35 mouse cellular contexts compared by ENCODE assay signal in the genomic region with DNA sequence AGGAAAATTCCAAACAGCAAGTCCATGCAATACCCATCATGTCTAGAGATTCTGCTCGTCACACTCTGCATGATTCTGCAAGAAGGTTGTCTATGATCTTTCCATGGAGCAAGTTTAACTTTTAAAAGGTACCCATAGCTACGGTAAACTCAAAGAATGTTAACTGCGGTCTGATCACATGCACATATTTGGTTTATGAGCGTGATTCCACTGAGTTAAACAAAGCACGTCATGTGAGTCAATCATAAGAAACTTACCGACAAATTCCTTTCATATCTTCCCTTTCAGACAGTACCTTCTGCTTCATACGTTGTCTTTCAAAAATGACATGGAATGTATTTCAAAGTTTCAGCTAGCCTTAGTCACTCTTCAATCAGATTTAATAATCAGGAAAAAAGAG. TPM values are rescaled to one million over a fixed set of nuclear protein-coding genes. Genes with fewer than 3 reads are reported as not detected.
"Had no signal": no experiment of that assay in that cellular context is flagged by ENCODE, and none has a peak within 500 bp of the region (broad histone marks: within the 10 kb centered on the region; RNA-seq: fewer than 3 reads in every experiment).

No protein-coding gene starts in this region.

- H3K9ac ChIP-seq: heart, embryonic 12.5 days; hindbrain, embryonic 12.5 days; hindbrain, embryonic 14.5 days; intestine, embryonic 15.5 days; limb, embryonic 13.5 days; limb, embryonic 15.5 days; liver, embryonic 12.5 days; liver, embryonic 14.5 days had no signal

- H3K9me3 ChIP-seq: heart, embryonic 10.5 days; heart, embryonic 12.5 days; hindbrain, embryonic 10.5 days; hindbrain, embryonic 12.5 days; intestine, embryonic 15.5 days; limb, embryonic 13.5 days; limb, embryonic 15.5 days; liver, embryonic 12.5 days had no signal

- H3K27ac ChIP-seq: heart, embryonic 10.5 days; hindbrain, embryonic 10.5 days; hindbrain, embryonic 12.5 days; hindbrain, embryonic 14.5 days; intestine, embryonic 15.5 days; layer of hippocampus, adult 2 months; left cerebral cortex, adult 2 months; limb, embryonic 13.5 days; limb, embryonic 15.5 days; liver, embryonic 12.5 days; liver, embryonic 14.5 days had no signal

- ATAC-seq: hindbrain, embryonic 16.5 days; inflammation-experienced regulatory T-cells, adult 6 months; intestine, embryonic 15.5 days; intestine, postnatal 0 days; liver, embryonic 12.5 days had no signal

- H3K4me1 ChIP-seq: hindbrain, embryonic 10.5 days; hindbrain, embryonic 12.5 days; intestine, embryonic 15.5 days; limb, embryonic 13.5 days; limb, embryonic 15.5 days; liver, embryonic 12.5 days had no signal

- H3K27me3 ChIP-seq: heart, embryonic 12.5 days; hindbrain, embryonic 12.5 days; intestine, embryonic 15.5 days; limb, embryonic 13.5 days; limb, embryonic 15.5 days; liver, embryonic 12.5 days had no signal

- H3K4me2 ChIP-seq: heart, embryonic 12.5 days; hindbrain, embryonic 12.5 days; hindbrain, embryonic 14.5 days; intestine, embryonic 15.5 days; limb, embryonic 13.5 days; limb, embryonic 15.5 days; liver, embryonic 12.5 days had no signal

- DNase-seq: gastrocnemius, postnatal 14 days; heart, adult 18-20 months; heart, postnatal 10 days; heart, postnatal 4 days; kidney, adult 18-20 months; kidney, adult 8-10 months; kidney, postnatal 10 days; kidney, postnatal 25 days; kidney, postnatal 4 days; left cerebral cortex, postnatal 4 days had no signal

- H3K36me3 ChIP-seq: heart, embryonic 10.5 days; heart, embryonic 12.5 days; hindbrain, embryonic 10.5 days; hindbrain, embryonic 12.5 days; intestine, embryonic 15.5 days; limb, embryonic 13.5 days; limb, embryonic 15.5 days; liver, embryonic 12.5 days had no signal

- H3K4me3 ChIP-seq: heart, embryonic 10.5 days; heart, embryonic 12.5 days; hindbrain, embryonic 10.5 days; hindbrain, embryonic 12.5 days; intestine, embryonic 15.5 days; layer of hippocampus, adult 2 months; left cerebral cortex, adult 2 months; limb, embryonic 13.5 days; limb, embryonic 15.5 days; liver, embryonic 12.5 days had no signal

RNA-seq across cellular contexts. Expression of a gene that starts 7.7 kb away (rescaled TPM):
- total RNA-seq: granulocyte monocyte progenitor cell, adult 5-6 weeks; heart, adult 18-20 months; heart, adult 8-10 months; heart, postnatal 10 days; heart, postnatal 25 days; layer of hippocampus, adult 2 months; layer of hippocampus, postnatal 10 days; layer of hippocampus, postnatal 25 days; left cerebral cortex, adult 2 months; left cerebral cortex, postnatal 10 days; left cerebral cortex, postnatal 25 days; left cerebral cortex, postnatal 4 days had no signal
- polyA plus RNA-seq: hindbrain, embryonic 12.5 days; hindbrain, embryonic 14.5 days; hindbrain, embryonic 16.5 days; inflammation-experienced regulatory T-cells, adult 6 months; intestine, postnatal 0 days; kidney, embryonic 14.5 days; liver, adult 2 months; liver, embryonic 12.5 days; liver, embryonic 14.5 days had no signal

RNA-seq across cellular contexts. Expression of a gene that starts 16.3 kb away (rescaled TPM):
- total RNA-seq: granulocyte monocyte progenitor cell, adult 5-6 weeks; heart, adult 18-20 months; heart, adult 8-10 months; heart, postnatal 10 days; heart, postnatal 25 days; heart, postnatal 4 days; layer of hippocampus, adult 2 months; layer of hippocampus, postnatal 10 days; layer of hippocampus, postnatal 25 days; left cerebral cortex, adult 2 months; left cerebral cortex, postnatal 10 days; left cerebral cortex, postnatal 25 days; left cerebral cortex, postnatal 4 days; liver, adult 2 months had no signal
- polyA plus RNA-seq: heart, embryonic 12.5 days; heart, embryonic 14.5 days; hindbrain, embryonic 16.5 days; inflammation-experienced regulatory T-cells, adult 6 months; intestine, postnatal 0 days; kidney, embryonic 14.5 days; liver, adult 2 months had no signal
